Mouse (Mus musculus) lung, postnatal 0 days (tissue): Measurements from ENCODE around the gene Erg. TPM values are rescaled to one million over a fixed set of nuclear protein-coding genes. Genes with fewer than 3 reads are reported as not detected.

ENCODE experiments used
- ATAC-seq: fragments of 200-750 bp; cut with Nextera tagmentation; 2 replicates; pipeline ENCODE4 v1.8.0; 2017; ENCODE audit warnings: moderate library complexity
- DNase-seq: peaks from one replicate; pipeline ENCODE4 v3.0.0-alpha.2; 2016; ENCODE audit warnings: low spot score
- H3K27ac ChIP-seq: fragments of 300-500 bp; sonication (generic); 2 replicates; pipeline ENCODE4 v1.5.1; 2014; ENCODE audit warnings: antibody characterized with exemption, mild to moderate bottlenecking, low read length, mixed read lengths
- H3K27me3 ChIP-seq: fragments of 300-500 bp; sonication (generic); replicated peaks from 2 replicates; pipeline ENCODE4 v1.6.1; 2014; ENCODE audit warnings: low read length, mixed read lengths; ENCODE audit not compliant: insufficient read depth
- H3K36me3 ChIP-seq: fragments of 300-500 bp; sonication (generic); 2 replicates; pipeline ENCODE4 v1.6.1; 2014; ENCODE audit warnings: low read length, mixed read lengths; ENCODE audit not compliant: insufficient read depth
- H3K4me1 ChIP-seq: fragments of 300-500 bp; sonication (generic); 2 replicates; pipeline ENCODE4 v1.6.1; 2014; ENCODE audit warnings: antibody characterized with exemption, low read depth, low read length, mixed read lengths; ENCODE audit not compliant: insufficient read depth
- H3K4me2 ChIP-seq: fragments of 300-500 bp; sonication (generic); replicated peaks from 2 replicates; pipeline ENCODE4 v1.6.1; 2014; ENCODE audit warnings: low read depth, mild to moderate bottlenecking, low read length, moderate library complexity, mixed read lengths
- H3K4me3 ChIP-seq: fragments of 300-500 bp; sonication (generic); 2 replicates; pipeline ENCODE4 v1.5.1; 2014; ENCODE audit warnings: low read depth, low read length
- H3K9ac ChIP-seq: fragments of 300-500 bp; sonication (generic); replicated peaks from 2 replicates; pipeline ENCODE4 v1.6.1; 2014; ENCODE audit warnings: low read depth, mild to moderate bottlenecking
- H3K9me3 ChIP-seq: fragments of 300-500 bp; sonication (generic); 2 replicates; pipeline ENCODE4 v1.6.1; 2016; ENCODE audit warnings: low read length, mixed read lengths
- CTCF ChIP-seq: IDR thresholded peaks from 2 replicates; pipeline ENCODE4 v1.5.1; 2016; ENCODE audit warnings: antibody characterized with exemption, mild to moderate bottlenecking
- EP300 ChIP-seq: IDR thresholded peaks from 2 replicates; pipeline ENCODE4 v1.6.1; 2016; ENCODE audit warnings: antibody characterized with exemption, mild to moderate bottlenecking, control low read depth
- WGBS: fragments of 180-500 bp; shearing (Covaris S2); extraction: QIAGEN DNeasy Blood & Tissue Kit; methylation state at CpG from one replicate; pipeline ENCODE4 v1.1.7; 2014; 5-methylcytosine and 5-hydroxymethylcytosine counted together
- polyA plus RNA-seq: library from polyadenylated mRNA; unstranded; fragments of >200 nt; fragmentation: Nextera tagmentation; extraction: Ambion mirVana; gene quantifications from 2 replicates; pipeline ENCODE4 v1.2.1, GENCODE M21; 2015

Gene Erg
- polyA plus RNA-seq, 1 experiment from 2014 or later: 13.2 TPM

DNA sequence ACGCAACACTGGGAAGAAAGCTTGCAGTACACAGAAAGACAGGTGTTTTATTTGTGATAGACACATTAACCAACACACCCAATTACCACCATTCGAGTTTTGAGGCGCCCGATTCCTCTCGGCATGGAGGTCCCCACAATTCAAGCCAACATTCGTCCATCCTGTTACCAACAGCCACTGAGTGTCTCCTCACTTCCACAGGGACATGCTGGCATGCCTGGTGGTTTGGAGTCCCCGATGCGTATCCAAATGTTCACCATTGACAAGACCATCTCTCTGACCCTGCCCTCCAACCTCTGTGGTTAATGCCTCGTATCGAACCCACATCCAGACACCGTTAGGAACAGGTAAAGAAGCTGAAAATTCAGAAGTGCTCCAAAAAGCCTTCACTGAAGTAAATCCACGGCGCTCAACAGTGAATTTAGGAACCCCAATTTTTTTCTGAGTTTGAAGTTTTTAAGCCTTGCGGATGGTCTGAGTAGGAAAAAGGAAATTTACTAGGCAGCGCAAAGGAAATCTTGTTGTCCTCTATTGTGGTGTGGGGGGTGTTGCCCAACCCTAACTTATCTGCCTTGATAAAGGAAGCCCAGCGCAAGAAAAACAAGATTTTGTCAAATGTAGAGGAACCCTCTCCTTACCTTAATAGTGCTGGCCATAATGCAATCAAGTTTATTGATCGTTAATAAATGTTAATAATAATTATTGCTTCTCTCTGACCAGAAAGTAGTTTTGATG lies 127.6 kb downstream of the Erg start:
- DNase-seq (no peak), ATAC-seq (0 out of 2 replicates have a peak, but pooled peaks have one; percentile 46)
- H3K9ac ChIP-seq: peak overlapping the region; percentile 71
- TF ChIP-seq CTCF: no peak
- TF ChIP-seq EP300: no peak
- H3K4me1 ChIP-seq: no peaks in the 10 kb centered on the region
- H3K9me3 ChIP-seq: no peaks in the 10 kb centered on the region
- WGBS: 60% methylated on average over 17 of the region's 17 CpGs
- H3K27me3 ChIP-seq: no peaks in the 10 kb centered on the region
- peak overlapping the region; percentile 48; the same call in 1 of the 2 replicates for H3K4me2 ChIP-seq
- no peaks in the 10 kb centered on the region for H3K36me3 ChIP-seq
- peak overlapping the region; percentile 44 for H3K4me3 ChIP-seq
- peak overlapping the region; percentile 88 for H3K27ac ChIP-seq

DNA sequence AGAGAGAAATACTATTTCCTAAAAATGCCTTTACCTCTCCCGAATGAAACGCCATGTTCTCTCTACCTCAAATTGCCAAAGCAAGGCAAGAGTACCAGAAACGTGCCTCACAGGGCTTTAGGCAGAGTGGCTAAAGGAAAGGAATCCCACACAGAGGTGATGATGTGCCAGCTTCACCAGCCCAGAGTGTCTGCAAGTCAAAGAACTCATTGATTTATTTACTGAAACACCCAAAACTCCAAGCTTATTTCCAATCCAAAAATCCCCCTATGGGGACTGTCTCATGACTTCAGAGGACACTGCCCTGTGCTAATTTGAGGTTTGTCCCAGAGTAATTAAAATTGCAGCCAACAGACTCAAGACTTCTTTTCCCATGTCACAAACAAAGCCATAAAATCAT lies 129.4 kb downstream of the Erg start:
- Histone ChIP-seq H3K27me3 (no peaks in the 10 kb centered on the region), H3K4me3 (peak overlapping the region; percentile 44), H3K36me3 (no peaks in the 10 kb centered on the region), H3K4me2 (peak overlapping the region; percentile 48; the same call in 1 of the 2 replicates), H3K4me1 (no peaks in the 10 kb centered on the region), H3K9ac (peak overlapping the region; percentile 71), H3K9me3 (no peaks in the 10 kb centered on the region), H3K27ac (peak overlapping the region; percentile 88)
- whole genome bisulfite sequencing: 53% methylated on average over 3 of the region's 3 CpGs
- DNase-seq (no peak), ATAC-seq (no peak)
- no peak for TF ChIP-seq CTCF
- TF ChIP-seq EP300: no peak

DNA sequence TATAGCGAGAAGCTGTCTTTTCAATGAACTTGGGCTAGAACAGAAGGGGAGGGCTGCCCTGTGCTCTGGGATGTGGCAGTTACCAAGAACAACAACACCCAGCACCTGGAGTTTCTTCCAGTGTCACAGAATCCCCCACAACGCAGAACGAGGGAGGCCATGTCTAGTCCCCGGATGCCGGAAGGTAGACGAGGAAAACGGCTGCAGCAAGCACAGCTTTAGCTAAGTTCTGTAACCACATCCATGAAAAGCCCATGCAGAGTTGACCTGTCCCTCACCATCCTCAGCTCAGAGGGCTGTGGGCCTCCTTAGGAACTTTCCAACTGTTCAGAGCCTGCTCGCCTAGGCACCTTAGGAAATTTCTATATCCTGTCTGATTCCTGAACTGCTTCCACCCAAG lies 130.5 kb downstream of the Erg start:
- Histone ChIP-seq H3K9ac (peak overlapping the region; percentile 71; the same call in 1 of the 2 replicates), H3K4me2 (peak overlapping the region; percentile 48), H3K4me3 (peak overlapping the region; percentile 44), H3K27ac (peak overlapping the region; percentile 29; the same call in 1 of the 2 replicates), H3K27me3 (no peaks in the 10 kb centered on the region), H3K9me3 (no peaks in the 10 kb centered on the region), H3K36me3 (no peaks in the 10 kb centered on the region), H3K4me1 (no peaks in the 10 kb centered on the region)
- WGBS: 52% methylated on average over 8 of the region's 8 CpGs
- DNase-seq (no peak), ATAC-seq (no peak)
- no peak for TF ChIP-seq CTCF
- no peak for TF ChIP-seq EP300

DNA sequence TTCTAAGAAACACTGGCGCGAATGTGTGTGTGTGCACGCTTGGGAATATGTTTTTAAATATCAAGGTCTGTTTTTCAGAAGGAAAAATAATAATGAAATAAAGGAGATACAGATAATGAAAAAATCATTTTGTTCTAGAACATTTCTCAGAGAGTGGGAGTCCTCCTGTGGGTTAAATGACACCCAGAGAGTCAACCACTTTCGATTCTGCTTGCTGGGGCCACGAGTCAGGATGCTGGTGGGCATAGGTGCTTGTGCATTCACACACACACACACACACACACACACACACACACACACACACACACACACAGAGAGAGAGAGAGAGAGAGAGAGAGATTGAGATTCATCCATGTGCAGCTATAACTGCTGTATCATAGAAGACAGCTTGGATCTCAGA lies 130.9 kb downstream of the Erg start:
- Histone ChIP-seq H3K27ac (peak overlapping the region; percentile 29; the same call in 1 of the 2 replicates), H3K9ac (peak overlapping the region; percentile 71; the same call in 1 of the 2 replicates), H3K4me1 (no peaks in the 10 kb centered on the region), H3K9me3 (no peaks in the 10 kb centered on the region), H3K27me3 (no peaks in the 10 kb centered on the region), H3K4me3 (peak overlapping the region; percentile 44), H3K4me2 (peak overlapping the region; percentile 48), H3K36me3 (no peaks in the 10 kb centered on the region)
- no peak for ATAC-seq
- no peak for TF ChIP-seq EP300
- TF ChIP-seq CTCF: no peak
- DNase-seq: no peak
- 63% methylated on average over 5 of the region's 5 CpGs for WGBS

DNA sequence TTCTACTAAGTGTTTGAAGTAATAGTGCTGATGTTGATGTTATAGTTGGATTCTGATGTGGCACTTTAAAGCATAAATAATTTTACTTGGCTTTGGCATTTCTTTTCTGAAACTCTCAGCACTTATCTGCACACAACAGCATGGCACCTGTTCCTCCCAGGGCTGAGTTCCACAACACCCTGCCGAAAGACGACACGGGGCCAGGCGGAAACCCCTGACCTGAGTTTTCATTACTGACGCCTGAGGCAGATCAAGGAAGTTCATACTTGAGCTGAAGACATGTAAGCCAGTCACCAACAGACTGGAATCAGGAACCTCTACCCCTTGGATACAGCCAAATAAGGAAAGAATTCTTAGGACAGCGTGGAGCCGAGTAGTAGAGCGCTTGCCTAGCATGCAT lies 134.0 kb downstream of the Erg start:
- ATAC-seq (0 out of 2 replicates have a peak, but pooled peaks have one; percentile 10), DNase-seq (no peak)
- Histone ChIP-seq H3K4me2 (no peak overlapping the region; the same call in 1 of the 2 replicates), H3K9me3 (no peaks in the 10 kb centered on the region), H3K36me3 (no peaks in the 10 kb centered on the region), H3K9ac (no peak overlapping the region), H3K4me1 (no peaks in the 10 kb centered on the region), H3K27ac (peak overlapping the region; percentile 47; the same call in 1 of the 2 replicates), H3K27me3 (no peaks in the 10 kb centered on the region), H3K4me3 (no peak overlapping the region)
- 53% methylated on average over 8 of the region's 8 CpGs for WGBS
- TF ChIP-seq EP300: no peak
- TF ChIP-seq CTCF: no peak

DNA sequence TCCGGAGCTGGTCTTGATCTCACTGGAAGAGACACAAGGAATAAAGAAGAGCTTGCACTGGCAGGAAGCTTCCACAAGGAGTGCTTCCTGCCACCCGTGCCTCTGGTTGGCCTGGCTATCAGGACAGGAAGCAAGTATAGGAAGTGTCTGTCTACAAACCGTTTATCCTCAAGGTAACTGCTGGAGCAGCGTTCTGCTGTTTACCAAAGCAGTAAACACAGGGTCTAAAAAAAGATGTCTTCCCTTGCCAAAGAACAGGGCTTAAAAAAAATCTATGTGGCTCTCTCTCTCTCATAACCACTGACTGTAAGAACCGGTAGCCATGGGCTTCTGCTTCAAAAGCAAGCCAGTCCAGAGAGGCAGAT lies 137.1 kb downstream of the Erg start:
- Histone ChIP-seq H3K9me3 (no peaks in the 10 kb centered on the region), H3K27me3 (no peaks in the 10 kb centered on the region), H3K4me2 (no peak overlapping the region; the same call in 1 of the 2 replicates), H3K36me3 (no peaks in the 10 kb centered on the region), H3K4me1 (0 out of 2 replicates have a peak, but pooled peaks cover 3% of the 10 kb centered on the region), H3K27ac (peak overlapping the region; percentile 17; the same call in 1 of the 2 replicates), H3K4me3 (no peak overlapping the region), H3K9ac (no peak overlapping the region)
- ATAC-seq (peak; percentile 81), DNase-seq (peak; percentile 70)
- WGBS: 35% methylated on average over 5 of the region's 5 CpGs
- peak; percentile 55 for TF ChIP-seq CTCF
- TF ChIP-seq EP300: peak; percentile 94
